Mouse (Mus musculus) liver, embryonic 15.5 days (tissue): ENCODE data around the gene Arl10. TPM values are rescaled to one million over a fixed set of nuclear protein-coding genes. Genes with fewer than 3 reads are reported as not detected.

Experiments used
- ATAC-seq: fragments of 200-750 bp; cut with Nextera tagmentation; 2 replicates; pipeline ENCODE4 v1.8.0; 2017; ENCODE audit warnings: moderate number of reproducible peaks, mild to moderate bottlenecking, moderate library complexity; ENCODE audit not compliant: insufficient read depth
- H3K27ac ChIP-seq: fragments of 300-500 bp; sonication (generic); replicated peaks from 2 replicates; pipeline ENCODE4 v1.5.1; 2015; ENCODE audit warnings: mild to moderate bottlenecking, inconsistent platforms
- H3K27me3 ChIP-seq: fragments of 300-500 bp; sonication (generic); 2 replicates; pipeline ENCODE4 v1.6.1; 2015; ENCODE audit warnings: mild to moderate bottlenecking, inconsistent platforms
- H3K36me3 ChIP-seq: fragments of 300-500 bp; sonication (generic); replicated peaks from 2 replicates; pipeline ENCODE4 v1.6.1; 2015; ENCODE audit warnings: moderate library complexity, mild to moderate bottlenecking, inconsistent platforms
- H3K4me1 ChIP-seq: fragments of 300-500 bp; sonication (generic); replicated peaks from 2 replicates; pipeline ENCODE4 v1.6.1; 2015; ENCODE audit warnings: inconsistent platforms
- H3K4me2 ChIP-seq: fragments of 300-500 bp; sonication (generic); 2 replicates; pipeline ENCODE4 v1.6.1; 2015; ENCODE audit warnings: moderate library complexity, mild to moderate bottlenecking, inconsistent platforms
- H3K4me3 ChIP-seq: fragments of 300-500 bp; sonication (generic); replicated peaks from 2 replicates; pipeline ENCODE4 v1.5.1; 2015; ENCODE audit warnings: mild to moderate bottlenecking, inconsistent platforms
- H3K9ac ChIP-seq: fragments of 300-500 bp; sonication (generic); 2 replicates; pipeline ENCODE4 v1.6.1; 2015; ENCODE audit warnings: moderate library complexity, mild to moderate bottlenecking, inconsistent platforms
- H3K9me3 ChIP-seq: fragments of 300-500 bp; sonication (generic); replicated peaks from 2 replicates; pipeline ENCODE4 v1.6.1; 2016; ENCODE audit warnings: inconsistent platforms
- WGBS: fragments of 180-500 bp; shearing (Covaris S2); methylation state at CpG from one replicate; pipeline ENCODE4 v1.1.7; 2015; ENCODE audit warnings: mixed read lengths; ENCODE audit not compliant: insufficient replicate concordance; 5-methylcytosine and 5-hydroxymethylcytosine counted together
- polyA plus RNA-seq: library from polyadenylated mRNA; unstranded; fragments of >200 nt; fragmentation: Nextera tagmentation; extraction: Ambion mirVana; gene quantifications from 2 replicates; pipeline ENCODE4 v1.2.1, GENCODE M21; 2015

Gene Arl10
- polyA plus RNA-seq, 1 experiment from 2014 or later: 7.0 TPM

DNA sequence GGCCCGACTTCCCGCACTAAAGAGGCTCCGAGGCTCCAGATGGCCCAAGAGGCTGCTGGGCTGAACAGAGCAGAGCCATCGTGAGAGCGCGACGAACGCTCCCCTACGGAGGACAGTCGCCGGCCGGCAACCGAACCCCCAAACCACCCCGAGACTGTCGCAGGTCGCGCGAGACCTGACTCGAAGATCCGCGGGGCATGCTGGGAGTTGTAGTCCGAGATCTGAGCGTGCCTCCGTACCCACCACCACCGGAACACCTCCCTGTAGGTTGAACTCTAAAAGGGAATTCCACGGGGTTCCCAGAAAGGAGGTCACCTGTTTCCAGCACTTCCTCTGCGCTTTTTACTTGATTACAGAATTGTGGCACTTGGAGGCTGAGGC is 9.6 kb upstream of the Arl10 start, which contains the start of gene 4833439L19Rik:
Gene 4833439L19Rik, minus strand, starts transcription at position 235 of the 381 bp plus-strand sequence.
- Histone ChIP-seq H3K9ac (peak within 1 kb of the TSS; percentile 99), H3K27ac (peak within 1 kb of the TSS; percentile 82), H3K4me3 (peak within 1 kb of the TSS; percentile 93), H3K4me2 (peak within 1 kb of the TSS; percentile 80), H3K36me3 (peaks cover 28% of the 10 kb centered on the region), H3K4me1 (peaks cover 39% of the 10 kb centered on the region), H3K9me3 (no peaks in the 10 kb centered on the region), H3K27me3 (no peaks in the 10 kb centered on the region)
- ATAC-seq: peak; percentile 93
- under 1% methylated on average over 27 of the region's 27 CpGs for WGBS

DNA sequence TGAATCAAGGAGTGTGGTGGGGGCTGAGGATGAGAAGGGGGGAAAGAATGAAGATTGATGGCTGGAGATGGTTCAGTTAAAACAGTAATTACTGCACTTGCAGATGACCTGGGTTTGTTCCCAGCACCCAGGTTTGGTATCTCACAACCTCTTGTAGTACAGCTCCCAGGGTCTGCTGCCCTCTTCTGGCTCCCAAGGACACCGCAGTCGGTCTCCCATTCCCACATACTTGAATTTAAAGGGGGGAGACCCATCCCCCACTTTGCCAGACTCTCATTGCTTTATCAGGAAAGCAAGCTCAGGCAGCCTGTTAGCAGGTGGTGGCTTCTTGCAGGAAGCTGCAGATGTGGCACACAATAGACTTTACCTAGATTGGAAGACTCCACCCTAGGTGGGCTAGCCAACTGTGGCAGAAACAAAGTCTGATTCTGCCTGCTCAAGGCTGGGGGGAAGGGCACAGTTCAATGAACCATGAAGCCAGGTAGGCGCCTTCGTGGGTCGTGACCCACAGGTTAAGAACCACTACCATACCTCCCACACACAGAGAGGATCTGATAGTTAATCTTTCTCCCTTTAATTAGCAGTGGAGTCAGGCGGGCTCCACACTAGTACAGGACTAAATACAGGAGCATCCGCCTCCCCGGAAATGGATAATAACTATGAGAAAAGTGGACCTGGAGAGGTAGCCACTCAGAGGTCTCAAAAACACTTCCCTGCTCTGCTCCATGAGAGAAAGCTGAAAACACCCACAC is 9.0 kb upstream of the Arl10 start:
- peak overlapping the region; percentile 80 for H3K4me2 ChIP-seq
- peak overlapping the region; percentile 99 for H3K9ac ChIP-seq
- peak overlapping the region; percentile 93 for H3K4me3 ChIP-seq
- peaks cover 39% of the 10 kb centered on the region for H3K4me1 ChIP-seq
- WGBS: 36% methylated on average over 8 of the region's 8 CpGs
- ATAC-seq: peak; percentile 44
- no peaks in the 10 kb centered on the region for H3K9me3 ChIP-seq
- H3K36me3 ChIP-seq: peaks cover 22% of the 10 kb centered on the region
- no peaks in the 10 kb centered on the region for H3K27me3 ChIP-seq
- H3K27ac ChIP-seq: peak overlapping the region; percentile 82

GRCm38 (mm10) chr13:54568380-54568779 is 6.4 kb upstream of the Arl10 start:
- H3K36me3 ChIP-seq: no peaks in the 10 kb centered on the region
- H3K4me2 ChIP-seq: no peak overlapping the region
- no peaks in the 10 kb centered on the region for H3K9me3 ChIP-seq
- no peaks in the 10 kb centered on the region for H3K27me3 ChIP-seq
- no peak overlapping the region for H3K9ac ChIP-seq
- no peak overlapping the region for H3K4me3 ChIP-seq
- H3K4me1 ChIP-seq: peaks cover 34% of the 10 kb centered on the region
- no peak overlapping the region for H3K27ac ChIP-seq
- WGBS: 32% methylated on average over 5 of the region's 5 CpGs
- no peak for ATAC-seq

DNA sequence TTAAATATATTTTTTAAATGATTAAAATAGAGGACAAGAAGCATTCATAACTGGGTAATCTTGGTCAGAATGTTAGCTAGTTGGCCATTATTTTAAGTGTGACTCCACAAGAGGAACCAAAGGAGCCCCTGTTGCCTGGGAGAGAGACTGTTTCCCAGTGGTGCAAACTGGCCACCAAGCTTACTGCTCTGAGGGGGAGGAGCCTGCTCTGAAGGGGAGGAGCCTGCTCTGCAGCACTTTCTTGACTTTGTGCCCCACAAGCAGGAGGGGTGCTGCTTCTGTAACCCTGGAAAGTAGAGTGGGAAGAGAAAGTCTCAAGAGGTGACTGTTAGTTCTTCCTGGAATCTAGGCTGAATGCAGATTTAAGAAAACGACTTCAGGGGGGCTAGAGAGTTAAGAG is 5.5 kb upstream of the Arl10 start:
- no peak for ATAC-seq
- Histone ChIP-seq H3K4me1 (peaks cover 32% of the 10 kb centered on the region), H3K9me3 (no peaks in the 10 kb centered on the region), H3K4me3 (no peak overlapping the region), H3K27me3 (peaks cover 1% of the 10 kb centered on the region; the same call in 1 of the 2 replicates), H3K9ac (no peak overlapping the region), H3K27ac (no peak overlapping the region), H3K4me2 (no peak overlapping the region), H3K36me3 (no peaks in the 10 kb centered on the region)
- 38% methylated on average over 1 of the region's 1 CpGs for WGBS

DNA sequence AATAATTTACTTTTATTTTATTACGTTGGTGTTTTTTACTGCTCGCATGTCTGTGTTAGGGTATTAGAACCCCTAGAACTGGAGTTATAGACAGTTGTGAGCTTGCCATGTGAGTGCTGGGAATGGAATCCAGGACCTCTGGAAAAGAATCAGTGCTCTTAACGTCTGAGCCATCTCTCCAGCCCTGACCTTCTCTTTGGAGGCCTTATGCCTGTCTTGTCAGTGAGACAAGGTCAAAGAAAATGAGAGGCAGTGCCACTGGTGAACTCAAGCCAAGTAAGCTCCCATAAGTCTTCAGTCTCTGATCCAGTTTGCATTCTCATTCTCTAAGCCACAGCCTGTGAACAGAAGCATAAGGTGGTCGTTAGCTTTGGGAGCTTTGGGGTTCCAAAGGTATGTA is 4.1 kb upstream of the Arl10 start:
- Histone ChIP-seq H3K4me2 (no peak overlapping the region), H3K9ac (no peak overlapping the region), H3K27ac (no peak overlapping the region), H3K9me3 (no peaks in the 10 kb centered on the region), H3K4me3 (no peak overlapping the region), H3K4me1 (peaks cover 36% of the 10 kb centered on the region), H3K27me3 (peaks cover 13% of the 10 kb centered on the region), H3K36me3 (no peaks in the 10 kb centered on the region)
- ATAC-seq: no peak
- WGBS: 57% methylated on average over 4 of the region's 4 CpGs

GRCm38 (mm10) chr13:54571637-54572036 is 3.2 kb upstream of the Arl10 start:
- Histone ChIP-seq H3K27ac (no peak overlapping the region), H3K9ac (no peak overlapping the region), H3K27me3 (peaks cover 14% of the 10 kb centered on the region), H3K9me3 (no peaks in the 10 kb centered on the region), H3K4me2 (no peak overlapping the region), H3K4me1 (peaks cover 41% of the 10 kb centered on the region), H3K4me3 (no peak overlapping the region), H3K36me3 (no peaks in the 10 kb centered on the region)
- WGBS: 42% methylated on average over 2 of the region's 2 CpGs
- ATAC-seq: no peak

- H3K9me3 ChIP-seq: no peaks in the 10 kb centered on the region
- no peak overlapping the region for H3K27ac ChIP-seq
- WGBS: 79% methylated on average over 4 of the region's 4 CpGs
- ATAC-seq: no peak
- H3K27me3 ChIP-seq: peaks cover 14% of the 10 kb centered on the region
- H3K4me1 ChIP-seq: peaks cover 38% of the 10 kb centered on the region
- no peak overlapping the region for H3K9ac ChIP-seq
- H3K4me2 ChIP-seq: no peak overlapping the region
- H3K36me3 ChIP-seq: no peaks in the 10 kb centered on the region
- H3K4me3 ChIP-seq: no peak overlapping the region
Measured at GRCm38 (mm10) chr13:54572621-54573020, 2.2 kb upstream of the Arl10 start.

DNA sequence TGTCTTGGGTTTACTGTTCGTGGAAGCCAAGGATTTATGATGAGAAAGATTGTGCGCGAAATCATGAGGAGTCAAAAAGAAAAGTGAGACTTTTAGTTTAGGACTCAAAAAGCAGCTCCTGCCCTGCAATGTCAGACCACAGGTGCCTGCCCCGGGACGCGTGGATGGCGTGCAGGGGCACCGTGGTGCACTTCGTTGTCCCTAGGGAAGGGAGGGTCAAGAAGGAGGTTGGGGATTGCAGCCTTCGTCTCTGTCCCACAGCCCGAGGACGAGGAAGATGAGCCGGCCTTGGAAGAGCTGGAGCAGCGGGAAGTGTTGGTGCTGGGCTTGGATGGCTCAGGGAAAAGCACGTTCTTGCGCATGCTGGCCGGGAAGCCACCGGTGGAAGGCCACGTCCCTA is 674 bp downstream of the Arl10 start:
- H3K4me2 ChIP-seq: peak overlapping the region; percentile 95
- H3K9me3 ChIP-seq: no peaks in the 10 kb centered on the region
- peak overlapping the region; percentile 70 for H3K9ac ChIP-seq
- 0 out of 2 replicates have a peak, but pooled peaks cover 3% of the 10 kb centered on the region for H3K36me3 ChIP-seq
- peaks cover 14% of the 10 kb centered on the region for H3K27me3 ChIP-seq
- WGBS: 4% methylated on average over 19 of the region's 19 CpGs
- peak overlapping the region; percentile 73 for H3K4me3 ChIP-seq
- peaks cover 42% of the 10 kb centered on the region for H3K4me1 ChIP-seq
- 0 out of 2 replicates have a peak overlapping the region, but pooled peaks have one; percentile 57 for H3K27ac ChIP-seq
- 0 out of 2 replicates have a peak, but pooled peaks have one; percentile 30 for ATAC-seq

DNA sequence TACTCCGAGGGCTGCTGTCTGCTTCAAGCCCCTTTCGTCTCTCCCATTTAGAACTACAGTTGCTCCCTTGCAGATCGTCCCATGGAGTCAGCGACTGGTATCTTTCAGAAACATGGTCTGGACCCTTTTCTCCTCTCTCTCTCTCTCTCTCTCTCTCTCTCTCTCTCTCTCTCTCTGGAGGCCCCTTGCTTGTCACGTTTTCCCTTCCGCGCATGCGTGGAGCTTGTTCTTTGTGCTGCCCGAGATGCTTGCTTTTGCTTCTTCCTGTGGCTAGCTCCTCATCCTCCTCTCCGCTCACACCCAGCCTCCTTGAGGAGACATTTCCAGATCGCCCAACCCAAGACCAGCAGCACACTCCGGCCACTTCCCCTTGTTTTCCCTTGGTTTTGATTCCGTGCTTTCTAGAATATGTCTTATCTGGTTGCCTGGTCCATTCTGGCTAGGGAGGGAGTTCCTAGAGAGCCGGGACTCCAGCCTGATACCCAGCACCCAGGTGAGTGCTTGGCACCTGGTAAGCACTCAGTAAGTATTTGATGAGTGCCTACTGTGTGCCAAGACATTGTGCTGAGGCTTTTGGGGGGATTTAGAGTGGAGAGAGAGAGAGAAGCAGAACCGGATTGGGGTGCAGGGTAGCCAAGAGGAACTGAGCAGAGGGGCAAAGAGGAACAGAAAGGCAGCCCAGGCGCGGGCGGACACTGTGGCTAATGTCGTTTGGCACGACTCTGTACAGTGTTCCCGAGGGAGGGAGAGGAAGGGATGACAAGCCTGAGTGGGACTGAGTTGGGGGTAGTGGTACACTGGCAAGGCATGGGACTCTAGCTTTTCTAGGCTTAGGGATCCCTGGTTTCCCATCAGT is 3.1 kb downstream of the Arl10 start:
- Histone ChIP-seq H3K9me3 (no peaks in the 10 kb centered on the region), H3K4me3 (no peak overlapping the region), H3K9ac (no peak overlapping the region), H3K36me3 (peaks cover 23% of the 10 kb centered on the region), H3K27me3 (peaks cover 14% of the 10 kb centered on the region), H3K4me2 (peak overlapping the region; percentile 23), H3K27ac (0 out of 2 replicates have a peak overlapping the region, but pooled peaks have one; percentile 38), H3K4me1 (peaks cover 43% of the 10 kb centered on the region)
- 60% methylated on average over 21 of the region's 21 CpGs for WGBS
- ATAC-seq: no peak

DNA sequence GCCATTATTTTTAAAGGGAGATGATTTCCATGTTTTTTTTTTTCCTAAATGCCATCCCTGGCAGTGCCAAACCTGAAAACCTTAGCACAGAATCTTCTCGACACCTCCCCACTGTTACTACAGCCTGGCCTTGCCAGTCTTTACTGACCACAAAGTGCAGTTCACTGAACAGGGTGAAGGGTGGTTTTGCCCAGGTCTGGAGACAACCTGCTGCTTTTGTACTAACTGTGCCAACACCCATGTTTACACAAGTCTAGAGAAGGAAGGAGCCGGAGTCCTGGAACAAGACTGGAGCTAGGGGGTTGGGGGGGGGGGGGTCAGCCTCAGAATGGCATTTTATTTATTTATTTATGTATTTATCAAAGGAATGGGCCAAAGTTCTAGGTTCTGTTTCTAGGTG is 6.6 kb downstream of the Arl10 start:
- Histone ChIP-seq H3K4me3 (no peak overlapping the region), H3K9me3 (no peaks in the 10 kb centered on the region), H3K27me3 (no peaks in the 10 kb centered on the region), H3K9ac (no peak overlapping the region), H3K4me2 (no peak overlapping the region), H3K27ac (no peak overlapping the region), H3K36me3 (peaks cover 57% of the 10 kb centered on the region), H3K4me1 (peaks cover 17% of the 10 kb centered on the region)
- 57% methylated on average over 2 of the region's 2 CpGs for WGBS
- ATAC-seq: no peak

DNA sequence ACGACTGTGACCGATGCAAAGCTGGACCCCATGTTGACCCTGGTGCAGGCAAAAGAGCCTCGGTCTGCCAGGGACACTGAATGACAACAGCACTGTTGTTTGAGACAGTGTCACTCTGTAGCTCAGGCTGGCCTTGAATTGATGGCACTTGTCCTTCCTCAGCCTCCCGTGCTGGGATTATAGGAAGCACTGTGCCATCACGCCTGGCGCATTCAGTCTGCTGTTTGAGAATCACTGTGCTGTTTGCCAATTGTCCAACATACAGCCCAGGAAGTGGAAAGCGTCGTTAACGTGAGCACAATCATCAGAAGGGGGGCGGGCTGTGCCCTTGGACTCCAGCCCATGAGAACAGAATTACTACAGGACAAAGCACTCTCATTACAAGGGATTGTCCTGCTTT is 7.3 kb downstream of the Arl10 start:
- no peak overlapping the region for H3K27ac ChIP-seq
- no peaks in the 10 kb centered on the region for H3K27me3 ChIP-seq

More for the DNA sequence above, 7.3 kb downstream of the Arl10 start:
- no peak overlapping the region for H3K4me2 ChIP-seq
- 69% methylated on average over 10 of the region's 10 CpGs for WGBS
- H3K9me3 ChIP-seq: no peaks in the 10 kb centered on the region
- no peak overlapping the region for H3K9ac ChIP-seq
- peaks cover 16% of the 10 kb centered on the region for H3K4me1 ChIP-seq
- peaks cover 61% of the 10 kb centered on the region for H3K36me3 ChIP-seq
- H3K4me3 ChIP-seq: no peak overlapping the region
- no peak for ATAC-seq
